Mouse (Mus musculus): ENCODE measurements around the gene Ceacam9.

DNA sequence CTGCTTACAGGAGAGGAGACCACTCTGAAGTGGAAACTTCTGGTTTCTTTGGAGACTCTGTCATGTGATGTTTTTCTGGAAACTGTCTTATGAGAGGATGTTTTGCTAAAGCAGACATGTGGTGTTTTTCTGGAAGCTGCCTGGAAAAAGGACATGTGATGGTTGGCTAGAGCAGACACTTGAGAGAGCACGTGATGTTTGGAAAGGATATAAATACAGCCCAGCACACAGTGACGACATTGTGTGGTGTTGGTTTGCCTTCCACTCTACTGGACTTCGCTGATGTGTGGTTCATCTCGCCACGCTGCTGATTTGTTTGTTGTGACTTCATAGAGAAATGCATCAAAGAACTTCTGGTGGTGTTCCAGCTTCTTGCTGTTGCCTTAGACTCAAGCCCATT, 21.1 kb upstream of the Ceacam9 start:
- no peak for TF ChIP-seq POLR2A (IDR thresholded peaks at IDR 0.05; ENCODE audit: low read depth, low read length)
- TF ChIP-seq CTCF (IDR thresholded peaks at IDR 0.05; ENCODE audit: extremely low read depth, insufficient read depth, insufficient read length, insufficient replicate concordance), result no peak
